Mouse (Mus musculus): ENCODE data around the gene 2310009B15Rik.

The 2310009B15Rik gene

GRCm38 (mm10) chr1:138856101-138856950 is at the start of gene 2310009B15Rik:
Gene 2310009B15Rik, minus strand, starts transcription at chr1:138856852.
- peak; percentile 80 for DNase-seq

GRCm38 (mm10) chr1:138906256-138906655 is 49.6 kb upstream of the 2310009B15Rik start:
- DNase-seq: no peak

- DNase-seq: no peak
Measured at GRCm38 (mm10) chr1:138905092-138905765, 48.6 kb upstream of the 2310009B15Rik start.

GRCm38 (mm10) chr1:138903894-138904293 is 47.2 kb upstream of the 2310009B15Rik start:
- DNase-seq: peak; percentile 2

GRCm38 (mm10) chr1:138901431-138902117 is 44.9 kb upstream of the 2310009B15Rik start:
- DNase-seq: no peak

GRCm38 (mm10) chr1:138896088-138896487 is 39.4 kb upstream of the 2310009B15Rik start:
- DNase-seq: peak; percentile 3

GRCm38 (mm10) chr1:138877470-138878254 is 21.0 kb upstream of the 2310009B15Rik start:
- DNase-seq: peak; percentile 7

GRCm38 (mm10) chr1:138876371-138877045 is 19.9 kb upstream of the 2310009B15Rik start:
- no peak for DNase-seq

GRCm38 (mm10) chr1:138850823-138851222 is 5.8 kb downstream of the 2310009B15Rik start:
- DNase-seq: no peak

GRCm38 (mm10) chr1:138850161-138850539 is 6.5 kb downstream of the 2310009B15Rik start:
- DNase-seq: no peak

GRCm38 (mm10) chr1:138849531-138850160 is 7.0 kb downstream of the 2310009B15Rik start:
- no peak for DNase-seq

GRCm38 (mm10) chr1:138848511-138849109 is 8.0 kb downstream of the 2310009B15Rik start, which contains the start of gene Lhx9:
Gene Lhx9, minus strand, starts transcription at chr1:138848577.
- peak; percentile 24 for DNase-seq

- DNase-seq: no peak
Measured at GRCm38 (mm10) chr1:138848026-138848425, 8.6 kb downstream of the 2310009B15Rik start.

- no peak for DNase-seq
Measured at GRCm38 (mm10) chr1:138847146-138847545, 9.5 kb downstream of the 2310009B15Rik start.

GRCm38 (mm10) chr1:138846581-138846980 is 10.1 kb downstream of the 2310009B15Rik start:
- no peak for DNase-seq

- DNase-seq: no peak
Measured at GRCm38 (mm10) chr1:138846131-138846530, 10.5 kb downstream of the 2310009B15Rik start.

GRCm38 (mm10) chr1:138845481-138845880 is 11.2 kb downstream of the 2310009B15Rik start:
- DNase-seq: no peak

- DNase-seq: no peak
Measured at GRCm38 (mm10) chr1:138844166-138844565, 12.5 kb downstream of the 2310009B15Rik start.

- DNase-seq: no peak
Measured at GRCm38 (mm10) chr1:138843361-138844091, 13.1 kb downstream of the 2310009B15Rik start.

- no peak for DNase-seq
Measured at GRCm38 (mm10) chr1:138842756-138843155, 13.9 kb downstream of the 2310009B15Rik start.

Data from kidney, adult 9 months (tissue).